Mouse (Mus musculus) bone marrow macrophage, adult 2 months (primary cell): ENCODE data around the gene Gm5565.
"Not testable (repeated sequence)": the region's sequence is repeated elsewhere in the genome, so short reads cannot be mapped to it uniquely, and the experiment has no call there.

Source experiments
- CTCF ChIP-seq: IDR thresholded peaks from 2 replicates; pipeline ENCODE4 v1.5.1; 2012; ENCODE audit warnings: low read depth, mild to moderate bottlenecking, low read length, moderate library complexity
- POLR2A ChIP-seq: IDR thresholded peaks from 2 replicates; pipeline ENCODE4 v1.6.1; 2012; ENCODE audit warnings: mild to moderate bottlenecking, low read depth, low read length, borderline replicate concordance

- not testable (repeated sequence) for TF ChIP-seq CTCF, POLR2A
Observed at GRCm38 (mm10) chr5:146160439-146160838, at the start of gene Gm5565.
